Mouse (Mus musculus) ES-E14 (cell line): Measurements from ENCODE around the gene Plpp7. TPM values are rescaled to one million over a fixed set of nuclear protein-coding genes. Genes with fewer than 3 reads are reported as not detected.

Experiments
- DNase-seq: peaks from one replicate; pipeline ENCODE4 v3.0.0-alpha.2; 2013; ENCODE audit warnings: low read depth, low spot score
- H3K27ac ChIP-seq: 2 replicates; pipeline ENCODE4 v1.5.1; 2012; ENCODE audit warnings: low read depth, mild to moderate bottlenecking, low read length, moderate library complexity, mixed read lengths; ENCODE audit not compliant: poor library complexity, insufficient read depth, severe bottlenecking
- H3K36me3 ChIP-seq: 2 replicates; pipeline ENCODE4 v1.6.1; 2012; ENCODE audit warnings: mild to moderate bottlenecking, low read length, moderate library complexity, mixed read lengths; ENCODE audit not compliant: control insufficient read depth, poor library complexity, insufficient read depth, severe bottlenecking
- H3K4me1 ChIP-seq, 2 experiments: fragments of 150-350 bp in 1 of 2; sonication (generic) in 1 of 2; 2 replicates each; pipeline ENCODE4 v1.6.1; 2012; ENCODE audit warnings: low read length in 2 of 2, mild to moderate bottlenecking in 1 of 2, mixed read lengths in 1 of 2; ENCODE audit not compliant: control insufficient read depth in 2 of 2, insufficient read depth in 2 of 2, poor library complexity in 1 of 2
- H3K4me3 ChIP-seq, 2 experiments: fragments of 150-350 bp in 1 of 2; sonication (generic) in 1 of 2; 2 replicates each; pipeline ENCODE4 v1.5.1; 2012; ENCODE audit warnings: low read length in 2 of 2, low read depth in 1 of 2, mild to moderate bottlenecking in 1 of 2, mixed read lengths in 1 of 2; ENCODE audit not compliant: insufficient read depth in 1 of 2, poor library complexity in 1 of 2, severe bottlenecking in 1 of 2
- H3K9ac ChIP-seq: 2 replicates; pipeline ENCODE4 v1.6.1; 2012; ENCODE audit warnings: low read depth, mild to moderate bottlenecking, low read length, mixed read lengths; ENCODE audit not compliant: poor library complexity, insufficient read depth, severe bottlenecking
- H3K9me3 ChIP-seq: fragments of 150-350 bp; sonication (generic); 2 replicates; pipeline ENCODE4 v1.6.1; 2012; ENCODE audit warnings: low read depth, mild to moderate bottlenecking, low read length; ENCODE audit not compliant: control insufficient read depth, insufficient read depth
- CHD2 ChIP-seq: IDR thresholded peaks from 2 replicates; pipeline ENCODE4 v1.6.1; 2014; ENCODE audit warnings: mild to moderate bottlenecking, low read depth, low read length, inconsistent platforms
- HCFC1 ChIP-seq: IDR thresholded peaks from 2 replicates; pipeline ENCODE4 v1.6.1; 2012; ENCODE audit warnings: low read length, inconsistent platforms, borderline replicate concordance; ENCODE audit not compliant: insufficient read depth
- MAFK ChIP-seq: IDR thresholded peaks from 2 replicates; pipeline ENCODE4 v1.6.1; 2014; ENCODE audit warnings: mild to moderate bottlenecking, low read depth, low read length, inconsistent platforms; ENCODE audit not compliant: insufficient read depth
- ZC3H11A ChIP-seq: IDR thresholded peaks from 2 replicates; pipeline ENCODE4 v1.6.1; 2012; ENCODE audit warnings: low read depth, mild to moderate bottlenecking, inconsistent platforms, low read length, borderline replicate concordance
- ZNF384 ChIP-seq: IDR thresholded peaks from 2 replicates; pipeline ENCODE4 v1.6.1; 2012; ENCODE audit warnings: low read depth, low read length, inconsistent platforms
- in situ Hi-C, 2 experiments: fragments of 600-800 bp; cut with MboI; formaldehyde crosslinking; loops; one replicate each; pipeline ENCODE4 v1.15.1; 2025; ENCODE audit warnings: low sequenced_read_pairs in 2 of 2, inconsistent platforms in 1 of 2; ENCODE audit not compliant: unreplicated experiment in 2 of 2
- total RNA-seq: library from RNA; depleted of rRNA; stranded (reverse); fragments of 300-350 nt; gene quantifications from 2 replicates; pipeline ENCODE4 v1.2.3, GENCODE M21; 2012

Gene Plpp7
- total RNA-seq, 1 experiment, result 1.4 TPM

GRCm38 (mm10) chr2:32137667-32138266 is 42.4 kb downstream of the Plpp7 start:
- peak; percentile 94 for TF ChIP-seq CHD2
- no peak for TF ChIP-seq MAFK
- peak; percentile 96 for TF ChIP-seq ZNF384
- TF ChIP-seq ZC3H11A, result no peak
- TF ChIP-seq HCFC1, result peak; percentile 69; the same call in 1 of the 2 replicates
- peak overlapping the region; percentile 67 for H3K27ac ChIP-seq
- H3K9me3 ChIP-seq, result no peaks in the 10 kb centered on the region
- H3K4me1 ChIP-seq, result peaks cover 5 to 19% of the 10 kb centered on the region in 2 experiments; a peak in 3 of 4 replicates
- in situ Hi-C loops, result no loop called here
- H3K4me3 ChIP-seq, result peak overlapping the region; percentile 67 to 69
- DNase-seq, result peak; percentile 99
- peak overlapping the region; percentile 87 for H3K9ac ChIP-seq
- H3K36me3 ChIP-seq, result no peaks in the 10 kb centered on the region

- no peak for DNase-seq
- Histone ChIP-seq H3K27ac (no peak overlapping the region), H3K4me3 (no peak overlapping the region), H3K9me3 (no peaks in the 10 kb centered on the region), H3K36me3 (no peaks in the 10 kb centered on the region), H3K9ac (no peak overlapping the region), H3K4me1 (peaks cover 5 to 19% of the 10 kb centered on the region in 2 experiments; a peak in 3 of 4 replicates)
- in situ Hi-C loops, result no loop called here
- no peak for TF ChIP-seq HCFC1
- no peak for TF ChIP-seq ZNF384
- TF ChIP-seq CHD2, result no peak
- TF ChIP-seq ZC3H11A, result no peak
- no peak for TF ChIP-seq MAFK
Measured at GRCm38 (mm10) chr2:32139377-32139776, 44.0 kb downstream of the Plpp7 start.

DNA sequence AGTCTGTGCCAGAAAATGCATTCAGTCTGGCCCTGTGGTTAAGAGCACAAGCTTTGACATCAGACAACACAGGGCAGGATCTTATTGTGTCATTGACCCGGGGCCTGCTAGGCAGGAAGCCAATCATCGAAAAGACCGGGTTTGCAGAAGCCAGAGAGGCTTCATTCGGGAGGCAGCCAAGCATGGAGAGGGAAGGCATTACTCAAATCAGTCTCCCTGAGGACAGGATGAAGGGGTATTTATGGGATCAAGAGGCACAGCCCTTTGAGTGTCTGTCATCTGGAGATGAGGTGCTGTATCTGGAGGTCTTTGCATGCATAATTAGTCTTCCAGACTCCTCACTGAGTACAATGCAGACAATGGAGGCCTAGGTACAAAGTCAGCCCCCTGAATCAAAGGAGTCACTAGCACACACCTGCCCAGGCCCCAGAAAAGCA is 45.2 kb downstream of the Plpp7 start:
- H3K9ac ChIP-seq, result no peak overlapping the region; the same call in 1 of the 2 replicates
- H3K36me3 ChIP-seq, result no peaks in the 10 kb centered on the region
- H3K4me1 ChIP-seq, result peaks cover 5 to 25% of the 10 kb centered on the region in 2 experiments; a peak in 3 of 4 replicates
- no peak for TF ChIP-seq ZC3H11A
- TF ChIP-seq ZNF384, result no peak
- no peak for TF ChIP-seq CHD2
- no peak for TF ChIP-seq MAFK
- no peaks in the 10 kb centered on the region for H3K9me3 ChIP-seq
- no peak overlapping the region for H3K4me3 ChIP-seq
- in situ Hi-C loops, result no loop called here
- no peak for DNase-seq
- H3K27ac ChIP-seq, result peak overlapping the region; percentile 22

- Histone ChIP-seq H3K9me3 (no peaks in the 10 kb centered on the region), H3K36me3 (no peaks in the 10 kb centered on the region), H3K27ac (no peak overlapping the region), H3K4me3 (no peak overlapping the region), H3K9ac (peak overlapping the region; percentile 35), H3K4me1 (peaks cover 5 to 29% of the 10 kb centered on the region in 2 experiments; a peak in 3 of 4 replicates)
- TF ChIP-seq ZC3H11A (no peak), HCFC1 (no peak), MAFK (no peak), ZNF384 (no peak), CHD2 (no peak)
- no peak for DNase-seq
- in situ Hi-C loops, result no loop called here
Measured at GRCm38 (mm10) chr2:32141602-32142001, 46.3 kb downstream of the Plpp7 start.
